Mouse (Mus musculus) kidney, adult 2 months (tissue): ENCODE results near the gene Thy1. TPM values are rescaled to one million over a fixed set of nuclear protein-coding genes. Genes with fewer than 3 reads are reported as not detected.

Experiments used
- DNase-seq: peaks from one replicate; pipeline ENCODE4 v3.0.0; 2021
- H3K27ac ChIP-seq: fragments of 200-500 bp; 2 replicates; pipeline ENCODE4 v1.5.1; 2012; ENCODE audit warnings: low read depth, low read length, control low read depth, inconsistent platforms; ENCODE audit not compliant: insufficient read depth
- H3K27me3 ChIP-seq: fragments of 200-500 bp; replicated peaks from 2 replicates; pipeline ENCODE4 v1.6.1; 2012; ENCODE audit warnings: mild to moderate bottlenecking, moderate library complexity, low read length, inconsistent platforms; ENCODE audit not compliant: control insufficient read depth, insufficient read depth
- H3K36me3 ChIP-seq: fragments of 200-500 bp; 2 replicates; pipeline ENCODE4 v1.6.1; 2012; ENCODE audit warnings: mild to moderate bottlenecking, moderate library complexity, low read length, inconsistent platforms; ENCODE audit not compliant: control insufficient read depth, insufficient read depth
- H3K4me1 ChIP-seq: fragments of 200-500 bp; 2 replicates; pipeline ENCODE4 v1.6.1; 2011; ENCODE audit warnings: low read length; ENCODE audit not compliant: control insufficient read depth, insufficient read depth
- H3K4me3 ChIP-seq: fragments of 200-500 bp; 2 replicates; pipeline ENCODE4 v1.5.1; 2011; ENCODE audit warnings: mild to moderate bottlenecking, low read depth, low read length, control low read depth; ENCODE audit not compliant: insufficient read depth
- CTCF ChIP-seq: fragments of 200-500 bp; conservative IDR thresholded peaks from 2 replicates; pipeline ENCODE4 v1.5.1; 2011; ENCODE audit warnings: low read depth, mild to moderate bottlenecking, control low read depth, low read length, moderate library complexity, mixed read lengths; ENCODE audit not compliant: insufficient read depth, insufficient read length
- POLR2A ChIP-seq: fragments of 200-500 bp; IDR thresholded peaks from one replicate; pipeline ENCODE4 v1.6.1; 2011; ENCODE audit warnings: low read depth, low read length, control low read depth
- WGBS: fragments of 180-500 bp; shearing (Covaris S2); methylation state at CpG from one replicate; pipeline ENCODE4 v1.1.7; 2018; 5-methylcytosine and 5-hydroxymethylcytosine counted together
- polyA plus RNA-seq: library from polyadenylated mRNA; depleted of rRNA; stranded (reverse); fragments of >200 nt; gene quantifications from 2 replicates; pipeline ENCODE4 v1.2.3, GENCODE M21; 2012

The Thy1 gene
- polyA plus RNA-seq, 1 experiment = 20.6 TPM

- Histone ChIP-seq H3K4me1 (peaks cover 60% of the 10 kb centered on the region), H3K36me3 (no peaks in the 10 kb centered on the region), H3K27ac (peak overlapping the region; percentile 97), H3K27me3 (no peaks in the 10 kb centered on the region), H3K4me3 (no peak overlapping the region)
- 17% methylated on average over 16 of the region's 16 CpGs for WGBS
- TF ChIP-seq CTCF (no peak), POLR2A (no peak)
- DNase-seq = peak; percentile 97
These were observed 36.0 kb downstream of the Thy1 start for GRCm38 (mm10) chr9:44078955-44079756.

DNA sequence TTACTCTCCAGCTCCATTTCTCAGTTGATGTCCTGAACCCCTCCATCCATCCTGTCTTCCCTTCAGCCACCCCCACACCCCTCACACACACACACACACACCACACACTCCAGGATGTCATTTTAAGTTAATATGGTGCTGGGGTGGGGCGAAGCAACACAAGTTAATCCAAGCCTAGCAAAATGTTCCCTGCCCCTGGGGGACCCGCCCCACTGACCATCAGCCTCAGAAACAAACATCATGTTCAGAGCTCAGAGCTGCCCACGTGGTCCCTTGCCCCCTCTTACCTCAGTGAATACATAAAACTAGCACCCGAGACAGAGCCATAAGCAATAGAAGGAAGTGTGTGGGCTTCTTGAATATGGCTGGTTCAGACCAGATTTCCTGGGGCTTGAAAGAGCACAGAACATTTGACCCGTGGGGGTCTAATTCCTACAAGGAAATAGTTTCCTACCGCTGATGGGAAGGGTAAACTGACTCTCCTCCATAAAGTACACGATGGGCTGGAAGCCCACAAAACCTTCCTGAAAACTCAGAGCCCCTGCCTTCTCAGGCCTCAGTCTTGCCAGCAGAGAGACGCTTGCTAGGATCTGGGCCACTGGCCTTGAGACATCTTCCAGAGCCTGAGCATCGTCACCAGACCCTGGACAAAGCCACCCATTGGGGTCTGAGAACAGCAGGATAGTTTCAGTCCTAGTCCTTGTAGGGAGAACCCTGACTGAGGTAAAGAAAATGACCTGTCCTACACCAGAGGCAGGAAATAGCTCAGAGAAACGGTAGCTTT, 37.0 kb downstream of the Thy1 start:
- Histone ChIP-seq H3K36me3 (no peaks in the 10 kb centered on the region), H3K4me1 (peaks cover 57% of the 10 kb centered on the region), H3K27me3 (no peaks in the 10 kb centered on the region), H3K27ac (peak overlapping the region; percentile 97), H3K4me3 (no peak overlapping the region)
- peak; percentile 92 for DNase-seq
- WGBS = 34% methylated on average over 10 of the region's 10 CpGs
- no peak for TF ChIP-seq POLR2A
- no peak for TF ChIP-seq CTCF

DNA sequence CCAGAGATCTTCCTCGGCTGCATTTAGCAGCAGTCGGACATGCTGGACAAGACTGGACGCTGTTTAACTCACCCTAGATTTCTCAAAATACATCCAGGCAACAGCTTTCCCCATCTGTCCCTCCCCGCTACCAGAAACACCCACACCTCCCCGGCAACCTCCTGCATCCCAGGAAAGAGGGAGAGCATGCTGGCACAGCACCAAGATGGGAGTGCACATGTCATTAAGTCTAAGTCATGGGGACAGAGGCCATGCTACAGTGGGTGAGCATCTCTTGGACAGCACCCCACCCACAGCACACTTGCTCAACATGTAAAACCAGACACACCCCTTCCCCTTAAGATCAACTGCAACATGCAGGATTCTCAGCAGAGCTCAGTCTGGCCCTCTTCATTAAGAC, 37.8 kb downstream of the Thy1 start:
- TF ChIP-seq CTCF (no peak), POLR2A (no peak)
- H3K27me3 ChIP-seq = no peaks in the 10 kb centered on the region
- H3K4me1 ChIP-seq = peaks cover 50% of the 10 kb centered on the region
- 45% methylated on average over 5 of the region's 5 CpGs for WGBS
- H3K4me3 ChIP-seq = no peak overlapping the region
- H3K36me3 ChIP-seq = no peaks in the 10 kb centered on the region
- H3K27ac ChIP-seq = peak overlapping the region; percentile 89
- DNase-seq = peak; percentile 76

DNA sequence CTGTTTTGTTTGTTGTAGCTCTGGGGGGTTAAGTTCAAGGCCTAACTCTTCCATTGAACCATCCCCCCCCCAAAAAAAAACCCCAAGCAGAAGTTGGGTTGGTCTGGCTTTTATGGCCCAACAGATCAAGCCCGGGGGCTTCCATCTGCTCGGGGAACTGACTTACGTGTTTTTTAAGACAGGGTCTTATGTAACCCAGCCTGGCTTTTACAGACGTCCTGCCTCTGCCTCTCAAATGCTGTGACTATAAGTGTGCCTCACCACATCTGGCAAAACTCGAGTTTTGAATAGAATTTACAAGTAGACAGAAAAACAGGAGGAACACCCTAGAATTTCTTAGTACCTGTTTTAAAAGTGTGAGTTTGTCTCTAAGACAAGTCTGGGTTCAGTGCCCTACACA, 38.4 kb downstream of the Thy1 start:
- no peak for TF ChIP-seq CTCF
- TF ChIP-seq POLR2A = no peak
- Histone ChIP-seq H3K4me3 (no peak overlapping the region), H3K36me3 (no peaks in the 10 kb centered on the region), H3K27me3 (no peaks in the 10 kb centered on the region), H3K4me1 (peaks cover 50% of the 10 kb centered on the region), H3K27ac (no peak overlapping the region)
- no peak for DNase-seq
- 78% methylated on average over 5 of the region's 5 CpGs for WGBS

GRCm38 (mm10) chr9:44082266-44082665, 39.1 kb downstream of the Thy1 start:
- TF ChIP-seq POLR2A (no peak), CTCF (no peak)
- H3K36me3 ChIP-seq = no peaks in the 10 kb centered on the region
- no peak overlapping the region for H3K27ac ChIP-seq
- 83% methylated on average over 5 of the region's 5 CpGs for WGBS
- H3K4me3 ChIP-seq = no peak overlapping the region
- H3K4me1 ChIP-seq = peaks cover 46% of the 10 kb centered on the region
- DNase-seq = no peak
- no peaks in the 10 kb centered on the region for H3K27me3 ChIP-seq

DNA sequence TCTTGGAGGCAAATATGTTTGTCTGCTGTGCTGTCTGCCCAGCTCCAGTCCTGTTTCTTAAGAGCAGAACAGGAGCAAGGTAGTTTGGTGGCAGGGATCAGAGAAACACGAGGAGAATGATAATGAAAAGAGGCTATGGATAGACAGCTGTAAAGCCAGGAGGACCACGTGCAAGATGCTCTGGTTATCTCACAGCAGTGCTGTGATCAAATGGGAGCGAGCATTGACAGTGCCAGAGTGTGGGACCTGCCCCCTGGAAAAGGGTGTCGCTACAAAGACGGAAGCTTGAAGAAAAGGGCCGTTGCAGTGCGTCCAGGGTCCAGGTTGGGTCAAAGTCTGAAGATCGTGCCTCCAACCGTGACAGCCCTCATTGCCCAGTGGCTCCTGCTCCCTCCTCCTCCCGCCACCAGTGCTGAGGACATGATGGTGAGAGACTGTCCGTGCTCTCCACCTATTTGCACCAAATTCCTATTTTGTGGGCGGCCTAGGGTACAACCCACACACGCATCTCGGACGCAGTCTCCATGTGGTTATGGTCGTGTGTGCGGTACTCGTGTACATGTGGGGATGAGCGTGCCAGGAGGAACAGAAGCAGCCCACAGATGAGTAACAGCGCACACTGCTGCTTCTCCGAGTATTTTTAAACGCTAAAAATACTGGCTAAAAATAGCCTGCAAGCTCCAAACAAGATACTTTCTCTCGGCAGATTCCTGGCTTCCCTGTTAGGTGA, 40.4 kb downstream of the Thy1 start:
- Histone ChIP-seq H3K27ac (peak overlapping the region; percentile 93), H3K27me3 (no peaks in the 10 kb centered on the region), H3K4me3 (peak overlapping the region; percentile 7), H3K36me3 (no peaks in the 10 kb centered on the region), H3K4me1 (peaks cover 33% of the 10 kb centered on the region)
- 21% methylated on average over 23 of the region's 23 CpGs for WGBS
- peak; percentile 94 for DNase-seq
- no peak for TF ChIP-seq CTCF
- TF ChIP-seq POLR2A = no peak
